Mouse (Mus musculus) heart, postnatal 4 days (tissue): ENCODE measurements at regions not wholly inside any gene's neighbourhood (a gene's known extent, or its start where the extent isn't known, plus 50 kb on each side); places are given as distances from the start of the nearest gene placed in this dataset.

Experiments used
- DNase-seq: peaks from one replicate; pipeline ENCODE4 v3.0.0; 2021

DNA sequence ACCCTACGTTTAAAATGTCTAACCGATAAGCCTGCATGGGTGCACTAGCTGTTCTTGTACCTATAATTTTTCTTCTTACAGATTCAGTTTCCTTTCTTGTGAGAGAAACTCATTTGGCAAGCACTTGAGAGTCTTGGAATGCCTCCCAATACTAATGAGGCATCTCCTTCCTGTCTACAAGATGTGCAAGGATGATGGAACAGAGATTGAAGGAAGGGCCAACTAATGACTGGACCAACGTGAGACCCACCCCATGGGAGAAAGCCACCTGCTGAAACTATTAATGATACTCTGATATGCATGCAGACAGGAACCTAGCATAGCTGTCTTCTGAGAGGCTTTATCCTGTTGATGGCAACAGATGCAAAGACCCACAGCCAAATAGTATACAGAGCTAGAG is 179.9 kb upstream of the Slitrk6 start:
- DNase-seq = no peak

DNA sequence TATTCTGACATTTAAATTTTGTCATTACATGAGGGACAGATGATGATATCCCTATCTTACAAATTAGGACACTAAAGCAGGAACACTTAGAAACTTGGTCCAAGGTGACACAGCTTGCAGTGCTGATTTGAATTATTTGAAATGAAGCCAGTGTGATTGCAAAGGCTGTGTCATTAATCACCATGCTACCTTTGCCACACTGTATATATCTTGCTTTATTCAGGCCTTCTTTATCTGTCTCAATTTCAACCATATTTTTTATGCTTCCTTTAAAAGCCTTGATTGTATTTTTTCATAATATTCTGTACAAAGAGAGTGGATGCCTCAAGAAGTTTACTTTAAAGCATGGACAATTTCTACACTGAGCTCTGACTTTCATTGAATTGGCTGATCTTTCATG is 167.0 kb upstream of the Slitrk6 start:
- DNase-seq = no peak

DNA sequence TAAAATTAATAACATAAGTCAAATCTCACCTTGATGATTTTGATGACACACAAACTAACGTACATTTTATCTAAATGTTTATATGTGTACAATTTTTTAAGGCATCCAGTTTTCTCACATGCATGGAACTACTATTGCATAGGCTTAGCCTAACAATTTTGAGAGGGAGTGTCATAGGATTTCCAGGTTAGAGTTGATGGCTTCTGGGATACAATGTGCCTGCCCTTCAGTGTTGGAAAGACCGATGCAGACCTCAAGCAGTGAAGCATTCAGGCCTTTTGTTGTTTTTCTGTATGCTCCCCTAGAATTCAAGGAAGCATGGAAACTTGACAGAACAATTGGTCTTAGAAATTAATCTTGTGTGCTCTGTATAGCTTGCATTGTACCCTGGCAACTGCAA is 158.4 kb upstream of the Slitrk6 start:
- DNase-seq = no peak

DNA sequence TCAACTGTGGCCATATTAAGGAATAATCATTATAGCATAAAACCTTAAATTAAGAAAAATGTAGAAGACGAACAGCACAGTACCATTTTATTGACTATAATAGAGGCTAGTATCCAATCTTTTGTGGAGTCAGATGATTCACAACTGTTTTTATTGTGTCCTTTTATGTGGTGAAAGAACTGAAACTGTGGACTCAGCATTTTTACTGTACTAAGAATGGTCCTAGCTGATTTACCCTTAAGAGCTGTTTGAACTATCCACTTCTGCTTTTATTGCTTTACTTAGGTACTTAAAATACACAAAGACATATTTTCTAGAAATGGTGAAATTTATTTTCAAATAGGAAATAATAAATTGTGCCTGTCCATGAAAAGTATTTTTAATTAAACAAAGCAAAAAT is 137.9 kb upstream of the Slitrk6 start:
- no peak for DNase-seq

- no peak for DNase-seq
Measured at GRCm38 (mm10) chr14:110871339-110871738, 116.4 kb upstream of the Slitrk6 start.

- DNase-seq = no peak
Measured at GRCm38 (mm10) chr14:110824642-110825041, 69.7 kb upstream of the Slitrk6 start.

GRCm38 (mm10) chr14:110822174-110822573 is 67.2 kb upstream of the Slitrk6 start:
- peak; percentile 38 for DNase-seq
